Mouse (Mus musculus) CH12.LX (cell line): Measurements from ENCODE around the gene Igf1.

Source experiments
- CHD2 ChIP-seq: IDR thresholded peaks from 2 replicates; pipeline ENCODE4 v1.6.1; 2011; ENCODE audit warnings: low read length, improper control_type of control experiment
- CTCF ChIP-seq, 2 experiments: IDR thresholded peaks in 1 of 2; conservative IDR thresholded peaks in 1 of 2; 2 replicates each; pipeline ENCODE4 v1.5.1; 2011 to 2012; ENCODE audit warnings: low read depth in 2 of 2, low read length in 2 of 2, improper control_type of control experiment in 1 of 2, inconsistent platforms in 1 of 2, mild to moderate bottlenecking in 1 of 2, moderate library complexity in 1 of 2
- ELF1 ChIP-seq: IDR thresholded peaks from 2 replicates; pipeline ENCODE4 v1.6.1; 2014; ENCODE audit warnings: low read depth, mild to moderate bottlenecking, inconsistent platforms, low read length, improper control_type of control experiment
- EP300 ChIP-seq: IDR thresholded peaks from 2 replicates; pipeline ENCODE4 v1.6.1; 2011; ENCODE audit warnings: low read length, improper control_type of control experiment
- JUN ChIP-seq: IDR thresholded peaks from 2 replicates; pipeline ENCODE4 v1.6.1; 2011; ENCODE audit warnings: low read depth, mild to moderate bottlenecking, low read length, improper control_type of control experiment, moderate library complexity; ENCODE audit not compliant: insufficient read depth
- MAFK ChIP-seq: IDR thresholded peaks from 2 replicates; pipeline ENCODE4 v1.6.1; 2011; ENCODE audit warnings: low read length, improper control_type of control experiment; ENCODE audit not compliant: insufficient replicate concordance
- MAX ChIP-seq: IDR thresholded peaks from 2 replicates; pipeline ENCODE4 v1.6.1; 2011; ENCODE audit warnings: low read length, improper control_type of control experiment
- POLR2A ChIP-seq: IDR thresholded peaks from 2 replicates; pipeline ENCODE4 v1.6.1; 2011; ENCODE audit warnings: low read depth, mild to moderate bottlenecking, improper control_type of control experiment, low read length
- SIN3A ChIP-seq: IDR thresholded peaks from 2 replicates; pipeline ENCODE4 v1.6.1; 2012; ENCODE audit warnings: low read length, improper control_type of control experiment, inconsistent platforms

DNA sequence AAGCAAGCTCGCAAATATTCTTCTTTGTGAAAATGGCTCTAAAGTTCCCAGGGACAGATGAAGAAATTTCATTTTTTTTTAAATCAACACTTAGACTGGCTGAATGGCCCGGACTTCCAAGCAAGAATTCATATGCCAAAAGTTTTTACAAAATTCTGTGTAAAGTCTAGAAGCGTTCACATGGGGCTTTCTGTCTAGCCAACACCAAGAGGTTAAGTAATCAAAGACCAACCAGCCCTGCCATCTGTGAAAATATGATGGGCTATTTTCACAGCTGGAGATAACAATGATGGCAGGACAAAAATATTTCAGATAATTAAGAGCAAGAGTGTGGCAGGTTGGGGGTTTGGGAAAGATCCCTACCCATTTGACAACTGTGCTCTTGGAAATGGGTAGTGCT lies 64.2 kb downstream of the Igf1 start:
- no peak for TF ChIP-seq CTCF (conservative IDR thresholded peaks at IDR 0.05 in 1 of 2, IDR thresholded peaks at IDR 0.05 in 1 of 2; ENCODE audit: low read depth in 2 of 2, low read length in 2 of 2)
- no peak for TF ChIP-seq EP300
- TF ChIP-seq MAFK: no peak
- no peak for TF ChIP-seq SIN3A
- TF ChIP-seq CHD2: no peak
- TF ChIP-seq JUN: no peak
- TF ChIP-seq POLR2A: no peak
- TF ChIP-seq MAX: no peak
- TF ChIP-seq ELF1: no peak
